Mouse (Mus musculus): Measurements from ENCODE around the gene Tnfaip2. TPM values are rescaled to one million over a fixed set of nuclear protein-coding genes. Genes with fewer than 3 reads are reported as not detected.

Tnfaip2 gene
- polyA plus RNA-seq, 1 experiment from 2014 or later: 1.3 TPM

DNA sequence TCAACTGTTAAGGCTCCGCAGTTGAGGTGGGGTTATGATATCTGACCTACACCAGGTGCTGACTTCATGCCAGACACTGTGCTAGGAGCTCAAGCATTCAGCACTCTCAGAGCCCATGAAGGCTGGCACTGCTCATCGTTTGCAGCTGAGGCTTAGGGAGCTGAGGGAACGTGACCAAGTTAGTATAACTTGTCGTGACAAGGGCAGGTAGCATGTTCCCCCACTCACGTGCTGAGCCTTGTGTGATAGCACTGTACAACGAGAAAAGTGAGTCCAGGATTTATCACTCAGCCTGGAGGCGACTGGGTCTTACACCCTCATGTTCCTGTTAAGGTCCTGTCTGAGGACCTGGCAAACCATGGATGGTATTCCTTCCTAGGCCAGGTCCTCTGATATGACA is 9.3 kb downstream of the Tnfaip2 start:
- H3K9me3 ChIP-seq: no peaks in the 10 kb centered on the region
- H3K27ac ChIP-seq: no peak overlapping the region
- no peak for ATAC-seq (replicated peaks)
- no peak overlapping the region for H3K9ac ChIP-seq
- WGBS: 81% methylated on average over 7 of the region's 7 CpGs
- H3K4me2 ChIP-seq: no peak overlapping the region
- H3K4me1 ChIP-seq: no peaks in the 10 kb centered on the region
- no peak overlapping the region for H3K4me3 ChIP-seq
- peaks cover 52% of the 10 kb centered on the region for H3K27me3 ChIP-seq (replicated peaks)
- H3K36me3 ChIP-seq (replicated peaks): no peaks in the 10 kb centered on the region

DNA sequence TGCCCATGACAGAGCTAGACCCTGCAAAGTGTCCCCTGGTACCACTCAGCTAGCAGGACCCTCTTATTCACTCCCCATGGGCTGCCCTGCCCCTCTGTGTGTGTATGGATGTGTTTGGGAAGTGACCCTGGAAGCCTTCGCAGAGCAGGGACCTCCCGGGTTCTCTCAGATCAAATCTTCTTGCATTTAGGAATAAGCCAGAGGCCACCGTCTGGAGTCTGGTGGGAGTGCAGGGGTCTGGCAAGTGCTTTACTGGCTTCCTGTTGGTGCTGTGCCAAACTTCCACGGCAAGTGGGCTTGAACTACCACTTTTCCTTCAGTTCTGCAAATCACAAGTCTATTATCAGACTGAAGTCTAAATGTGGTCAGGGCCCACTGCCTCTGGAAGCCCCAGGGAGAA is 11.8 kb downstream of the Tnfaip2 start:
- Histone ChIP-seq H3K4me1 (no peaks in the 10 kb centered on the region), H3K4me3 (no peak overlapping the region), H3K27ac (no peak overlapping the region), H3K9ac (no peak overlapping the region), H3K9me3 (no peaks in the 10 kb centered on the region), H3K36me3 (replicated peaks) (no peaks in the 10 kb centered on the region), H3K4me2 (no peak overlapping the region), H3K27me3 (replicated peaks) (peaks cover 28% of the 10 kb centered on the region)
- WGBS: 37% methylated on average over 4 of the region's 4 CpGs
- ATAC-seq (replicated peaks): no peak

DNA sequence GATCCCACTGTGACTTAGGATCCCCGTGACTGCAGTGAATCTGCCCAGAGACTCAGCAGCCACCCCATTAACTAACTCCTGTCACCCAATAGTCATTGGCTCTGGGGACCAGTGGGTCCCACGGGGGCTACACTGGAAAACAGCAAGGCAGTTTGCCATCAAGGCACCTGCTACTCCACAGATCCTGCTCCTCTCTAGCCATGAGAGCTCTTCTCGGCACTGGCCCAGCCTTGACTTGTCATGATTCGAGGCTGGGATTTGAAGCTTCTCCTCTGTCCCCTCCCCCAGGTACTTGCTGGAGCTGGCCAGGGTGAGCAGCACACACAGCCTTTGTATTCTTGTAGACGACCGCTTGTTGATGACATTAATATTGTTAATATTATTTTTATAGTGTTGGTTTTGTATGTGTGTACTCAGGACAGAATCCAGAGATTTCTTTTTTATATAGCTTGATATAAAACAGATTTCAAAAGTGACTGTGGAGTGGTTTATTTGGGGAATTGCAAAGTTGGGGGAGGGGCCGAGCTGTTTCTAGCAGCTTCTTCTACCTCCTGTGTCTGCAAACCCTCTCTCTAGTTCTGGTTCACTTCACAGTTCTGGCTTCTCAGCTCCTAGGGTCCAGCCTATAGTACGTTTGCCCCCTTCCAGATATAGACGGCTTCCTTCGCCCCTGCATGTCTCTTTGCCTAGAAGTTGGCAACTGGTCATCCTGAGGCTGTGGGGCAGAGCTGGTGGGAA is 12.4 kb downstream of the Tnfaip2 start:
- 61% methylated on average over 10 of the region's 10 CpGs for WGBS
- H3K27ac ChIP-seq: no peak overlapping the region
- ATAC-seq (replicated peaks): no peak
- H3K4me1 ChIP-seq: no peaks in the 10 kb centered on the region
- H3K4me3 ChIP-seq: no peak overlapping the region
- no peak overlapping the region for H3K4me2 ChIP-seq
- no peaks in the 10 kb centered on the region for H3K36me3 ChIP-seq (replicated peaks)
- no peak overlapping the region for H3K9ac ChIP-seq
- no peaks in the 10 kb centered on the region for H3K9me3 ChIP-seq
- H3K27me3 ChIP-seq (replicated peaks): peaks cover 22% of the 10 kb centered on the region

DNA sequence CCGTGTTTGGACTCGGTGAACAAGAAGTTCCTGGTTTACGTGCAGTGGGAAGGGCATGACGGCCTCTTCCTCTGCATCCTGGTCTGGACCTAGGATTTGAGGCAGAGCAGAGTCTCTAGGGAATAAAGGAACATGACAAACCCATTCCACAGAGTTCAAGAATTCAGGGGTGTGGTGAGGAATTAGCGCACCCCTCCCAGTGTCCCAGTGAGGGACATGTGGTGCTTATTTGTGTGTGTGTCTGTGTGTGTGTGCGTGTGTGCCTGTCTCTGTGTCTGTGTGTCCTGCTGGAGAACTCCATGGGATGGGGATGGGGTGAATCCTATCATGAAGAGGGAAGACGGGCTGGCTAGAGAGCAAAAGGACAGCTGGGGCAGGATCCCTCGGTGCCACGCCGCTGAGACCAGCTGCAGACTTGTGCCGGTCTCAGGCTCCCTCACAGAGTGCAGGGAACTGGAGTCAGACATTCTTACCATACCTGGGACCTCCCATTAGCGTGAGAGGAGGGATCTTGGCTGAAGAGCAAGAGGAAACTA is 13.1 kb downstream of the Tnfaip2 start:
- H3K27me3 ChIP-seq (replicated peaks): peaks cover 16% of the 10 kb centered on the region; the same call in 1 of the 2 replicates
- no peaks in the 10 kb centered on the region for H3K36me3 ChIP-seq (replicated peaks)
- H3K9ac ChIP-seq: no peak overlapping the region
- no peaks in the 10 kb centered on the region for H3K9me3 ChIP-seq
- no peak overlapping the region for H3K27ac ChIP-seq
- no peaks in the 10 kb centered on the region for H3K4me1 ChIP-seq
- H3K4me3 ChIP-seq: no peak overlapping the region
- 70% methylated on average over 12 of the region's 12 CpGs for WGBS
- ATAC-seq (replicated peaks): no peak
- H3K4me2 ChIP-seq: no peak overlapping the region

DNA sequence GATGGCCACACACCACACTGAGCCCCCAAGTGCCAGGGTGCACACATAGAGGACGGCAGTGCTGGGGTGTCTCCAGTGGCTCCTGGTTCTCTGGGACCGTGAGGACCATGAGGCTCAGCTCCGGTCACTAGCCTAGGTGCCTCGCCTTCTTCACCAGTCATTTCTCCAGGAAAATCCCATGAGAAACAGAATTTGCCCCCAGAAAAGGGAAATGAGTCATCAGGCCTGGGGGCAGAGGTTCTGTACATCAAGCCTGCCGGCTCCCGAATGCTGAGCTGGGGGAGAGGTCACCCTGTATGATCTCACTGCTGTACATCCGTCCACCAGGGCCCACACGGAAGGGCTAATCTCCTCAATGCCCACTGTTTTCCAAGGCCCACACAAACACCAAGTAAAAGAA is 13.6 kb downstream of the Tnfaip2 start:
- H3K4me1 ChIP-seq: no peaks in the 10 kb centered on the region
- no peaks in the 10 kb centered on the region for H3K36me3 ChIP-seq (replicated peaks)
- no peak overlapping the region for H3K4me3 ChIP-seq
- peaks cover 12% of the 10 kb centered on the region; the same call in 1 of the 2 replicates for H3K27me3 ChIP-seq (replicated peaks)
- H3K27ac ChIP-seq: no peak overlapping the region
- ATAC-seq (replicated peaks): no peak
- 54% methylated on average over 8 of the region's 8 CpGs for WGBS
- no peaks in the 10 kb centered on the region for H3K9me3 ChIP-seq
- H3K4me2 ChIP-seq: no peak overlapping the region
- H3K9ac ChIP-seq: no peak overlapping the region

DNA sequence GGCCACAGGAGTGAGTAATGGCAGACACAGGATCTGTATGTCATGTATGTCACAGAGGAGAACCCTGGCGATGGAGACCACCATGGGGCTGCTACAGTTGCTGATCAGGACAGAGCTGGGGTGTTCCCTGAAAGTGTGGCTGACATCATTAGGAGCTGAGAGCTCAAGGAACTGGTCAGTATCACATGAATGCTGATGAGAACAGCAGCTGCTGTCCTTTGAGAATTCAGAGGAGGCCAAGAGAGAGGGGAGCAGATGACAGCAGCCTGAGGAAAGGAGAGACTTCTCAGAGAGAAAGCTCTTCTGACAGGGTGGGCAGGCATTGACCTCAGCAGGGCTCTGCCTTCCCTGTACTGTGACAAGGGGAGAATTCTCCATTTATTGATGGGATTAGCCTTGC is 15.5 kb downstream of the Tnfaip2 start:
- Histone ChIP-seq H3K27ac (no peak overlapping the region), H3K27me3 (replicated peaks) (no peaks in the 10 kb centered on the region), H3K4me3 (no peak overlapping the region), H3K36me3 (replicated peaks) (no peaks in the 10 kb centered on the region), H3K9me3 (no peaks in the 10 kb centered on the region), H3K4me1 (no peaks in the 10 kb centered on the region), H3K4me2 (no peak overlapping the region), H3K9ac (no peak overlapping the region)
- WGBS: 81% methylated on average over 1 of the region's 1 CpGs
- ATAC-seq (replicated peaks): no peak

DNA sequence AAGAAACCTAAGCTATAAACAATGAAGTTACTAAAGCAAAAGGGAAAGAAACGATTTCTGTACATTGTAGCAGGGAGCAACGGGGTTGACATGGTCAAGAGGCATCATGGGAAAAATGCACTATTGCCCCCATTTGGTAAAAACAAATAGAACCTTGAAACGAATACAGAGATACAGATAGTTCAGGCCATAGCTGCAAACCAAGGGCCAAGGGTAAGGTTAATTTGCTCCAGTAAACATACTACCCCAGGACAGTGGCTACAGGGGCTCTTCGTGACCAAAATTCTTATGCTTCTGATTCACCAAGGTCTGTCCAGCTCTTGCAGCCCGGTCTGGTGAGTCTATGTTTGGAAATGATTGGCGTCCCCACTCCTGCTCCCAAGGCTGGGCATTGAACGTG is 21.3 kb downstream of the Tnfaip2 start:
- Histone ChIP-seq H3K36me3 (replicated peaks) (no peaks in the 10 kb centered on the region), H3K27me3 (replicated peaks) (no peaks in the 10 kb centered on the region), H3K4me1 (no peaks in the 10 kb centered on the region), H3K27ac (no peak overlapping the region), H3K4me3 (no peak overlapping the region), H3K4me2 (no peak overlapping the region), H3K9ac (no peak overlapping the region), H3K9me3 (no peaks in the 10 kb centered on the region)
- no peak for ATAC-seq (replicated peaks)
- 80% methylated on average over 7 of the region's 7 CpGs for WGBS

DNA sequence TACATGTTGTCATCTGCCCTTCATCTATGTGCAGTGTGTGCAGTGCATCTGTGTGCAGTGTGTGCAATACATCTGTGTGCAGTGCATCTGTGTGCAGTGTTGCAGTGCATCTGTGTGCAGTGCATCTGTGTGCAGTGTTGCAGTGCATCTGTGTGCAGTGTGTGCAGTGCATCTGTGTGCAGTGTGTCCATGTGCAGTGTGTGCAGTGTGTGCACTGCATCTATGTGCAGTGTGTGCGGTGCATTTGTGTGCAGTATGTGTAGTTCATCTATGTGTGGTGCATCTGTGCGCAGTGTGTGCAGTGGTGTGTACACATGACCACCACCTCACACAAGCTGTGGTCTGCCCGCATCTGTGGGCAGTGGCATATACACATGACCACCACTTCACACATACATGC is 24.1 kb downstream of the Tnfaip2 start:
- Histone ChIP-seq H3K9me3 (no peaks in the 10 kb centered on the region), H3K27me3 (replicated peaks) (no peaks in the 10 kb centered on the region), H3K36me3 (replicated peaks) (no peaks in the 10 kb centered on the region), H3K27ac (no peak overlapping the region), H3K4me1 (no peaks in the 10 kb centered on the region), H3K4me3 (no peak overlapping the region), H3K4me2 (no peak overlapping the region), H3K9ac (no peak overlapping the region)
- 97% methylated on average over 3 of the region's 3 CpGs for WGBS
- ATAC-seq (replicated peaks): no peak

DNA sequence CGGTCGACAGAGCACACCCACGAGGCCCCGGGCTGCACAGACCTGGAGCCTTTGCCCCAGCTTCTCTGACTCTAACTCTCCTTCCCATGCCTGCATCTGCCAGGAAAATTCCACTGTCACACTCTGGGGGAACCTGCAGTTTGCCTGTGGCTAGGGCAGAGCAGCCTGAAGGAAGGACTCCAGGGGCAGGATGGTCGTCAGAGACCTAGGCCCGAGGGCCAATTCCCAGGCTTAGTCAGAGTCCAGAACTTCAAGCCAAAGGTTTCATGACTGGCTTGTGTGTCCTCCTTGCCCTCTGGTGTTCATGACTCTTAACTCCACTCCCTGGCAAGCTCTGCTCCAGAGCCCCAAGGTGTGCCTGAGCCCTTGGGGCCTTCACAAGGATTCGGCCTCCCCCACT is 25.9 kb downstream of the Tnfaip2 start:
- H3K36me3 ChIP-seq (replicated peaks): no peaks in the 10 kb centered on the region
- H3K9me3 ChIP-seq: no peaks in the 10 kb centered on the region
- no peaks in the 10 kb centered on the region for H3K27me3 ChIP-seq (replicated peaks)
- H3K4me2 ChIP-seq: no peak overlapping the region
- H3K4me1 ChIP-seq: no peaks in the 10 kb centered on the region
- no peak overlapping the region for H3K27ac ChIP-seq
- H3K9ac ChIP-seq: no peak overlapping the region
- WGBS: 55% methylated on average over 7 of the region's 7 CpGs
- ATAC-seq (replicated peaks): no peak
- no peak overlapping the region for H3K4me3 ChIP-seq

DNA sequence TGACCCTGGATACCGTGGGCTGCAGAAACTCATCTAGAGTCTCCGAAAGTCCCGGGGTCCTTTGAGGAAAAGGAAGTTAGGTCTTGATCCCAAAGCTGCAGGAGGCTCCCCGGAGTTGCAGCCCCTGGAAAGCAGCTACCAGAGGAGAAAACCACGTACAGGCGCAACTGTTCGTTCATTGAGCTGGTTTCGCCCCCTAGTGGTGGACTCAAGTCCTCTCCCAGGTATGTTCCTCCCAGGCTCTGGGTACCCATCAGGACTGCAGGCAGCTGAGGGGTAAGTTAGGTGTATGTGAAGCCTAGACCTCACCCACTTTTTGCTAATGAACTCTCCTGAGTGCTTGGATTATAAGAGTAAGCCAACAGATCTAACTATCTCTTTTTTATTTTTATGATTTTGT is 27.2 kb downstream of the Tnfaip2 start:
- H3K27ac ChIP-seq: no peak overlapping the region
- H3K4me2 ChIP-seq: no peak overlapping the region
- ATAC-seq (replicated peaks): no peak
- no peak overlapping the region for H3K9ac ChIP-seq
- H3K4me1 ChIP-seq: no peaks in the 10 kb centered on the region
- no peak overlapping the region for H3K4me3 ChIP-seq
- no peaks in the 10 kb centered on the region for H3K36me3 ChIP-seq (replicated peaks)
- H3K27me3 ChIP-seq (replicated peaks): no peaks in the 10 kb centered on the region
- 7% methylated on average over 8 of the region's 8 CpGs for WGBS
- H3K9me3 ChIP-seq: no peaks in the 10 kb centered on the region

DNA sequence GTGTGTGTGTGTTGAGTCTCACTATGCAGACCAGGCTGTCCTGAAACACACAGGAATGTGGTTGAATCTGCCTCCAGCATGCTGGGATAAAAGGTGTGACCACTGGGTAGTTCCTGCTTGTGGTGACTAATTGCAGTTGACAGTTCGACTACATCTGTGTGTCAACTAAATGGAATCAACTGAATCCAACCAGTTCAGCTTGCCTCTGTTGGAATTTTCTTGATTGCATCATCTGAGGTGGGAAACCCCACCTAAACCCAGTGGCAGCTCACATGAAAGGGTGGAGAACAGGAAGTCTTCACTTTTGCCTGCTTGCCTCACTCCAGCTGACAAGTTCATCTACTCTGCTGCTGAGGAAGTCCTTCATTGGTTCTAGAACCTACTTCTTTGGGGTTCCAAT is 28.9 kb downstream of the Tnfaip2 start:
- no peak overlapping the region for H3K9ac ChIP-seq
- no peaks in the 10 kb centered on the region for H3K4me1 ChIP-seq
- H3K9me3 ChIP-seq: no peaks in the 10 kb centered on the region
- no peak overlapping the region for H3K27ac ChIP-seq
- no peak for ATAC-seq (replicated peaks)
- no peaks in the 10 kb centered on the region for H3K27me3 ChIP-seq (replicated peaks)
- H3K4me3 ChIP-seq: no peak overlapping the region
- H3K36me3 ChIP-seq (replicated peaks): no peaks in the 10 kb centered on the region
- H3K4me2 ChIP-seq: no peak overlapping the region
- whole genome bisulfite sequencing: 58% methylated on average over 1 of the region's 1 CpGs

DNA sequence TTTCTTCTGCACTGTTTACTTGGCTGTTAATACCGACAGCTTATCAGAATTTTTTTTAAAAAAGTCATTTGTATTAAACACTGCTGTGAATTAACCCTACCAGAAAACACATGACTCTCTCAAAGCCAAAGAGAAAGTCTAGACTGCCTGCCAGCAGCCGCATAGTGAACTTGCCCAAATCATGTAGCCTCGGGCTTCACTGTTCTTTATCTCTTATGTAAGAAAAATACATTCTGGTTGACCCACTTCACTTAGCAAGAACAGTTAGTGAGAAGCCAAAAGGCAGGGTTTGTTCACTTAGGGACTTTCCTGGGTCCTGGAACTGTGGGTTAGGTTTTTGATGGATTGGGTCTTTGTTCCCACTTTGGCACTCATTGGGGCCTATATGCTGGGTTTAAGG is 29.5 kb downstream of the Tnfaip2 start:
- Histone ChIP-seq H3K9me3 (no peaks in the 10 kb centered on the region), H3K4me2 (no peak overlapping the region), H3K27me3 (replicated peaks) (no peaks in the 10 kb centered on the region), H3K9ac (no peak overlapping the region), H3K27ac (no peak overlapping the region), H3K4me3 (no peak overlapping the region), H3K36me3 (replicated peaks) (no peaks in the 10 kb centered on the region), H3K4me1 (no peaks in the 10 kb centered on the region)
- 80% methylated on average over 3 of the region's 3 CpGs for WGBS
- no peak for ATAC-seq (replicated peaks)

DNA sequence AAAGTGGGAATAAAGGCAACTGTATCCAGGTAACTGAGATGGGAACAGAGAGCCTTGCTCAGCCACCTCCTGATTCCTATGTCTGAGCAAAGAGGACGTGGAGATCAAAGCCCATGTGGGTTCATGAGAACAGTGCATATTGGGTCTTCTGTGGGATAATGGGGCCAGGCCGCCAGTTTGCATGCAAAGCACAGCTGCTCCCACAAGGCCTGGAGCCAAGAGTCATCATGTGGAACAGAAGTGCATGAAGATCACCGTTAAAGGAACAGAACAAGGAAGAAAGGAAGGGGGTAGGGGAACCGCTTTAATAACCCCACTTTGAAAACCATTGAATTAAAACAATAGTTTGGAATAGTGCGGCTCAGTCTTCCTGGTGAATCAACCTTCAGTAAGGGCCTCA is 30.6 kb downstream of the Tnfaip2 start:
- Histone ChIP-seq H3K9me3 (no peaks in the 10 kb centered on the region), H3K27ac (no peak overlapping the region), H3K4me1 (no peaks in the 10 kb centered on the region), H3K36me3 (replicated peaks) (no peaks in the 10 kb centered on the region), H3K4me2 (no peak overlapping the region), H3K27me3 (replicated peaks) (no peaks in the 10 kb centered on the region), H3K9ac (no peak overlapping the region), H3K4me3 (no peak overlapping the region)
- WGBS: 55% methylated on average over 5 of the region's 5 CpGs
- no peak for ATAC-seq (replicated peaks)
